Mouse (Mus musculus) left cerebral cortex, adult 11 months (tissue): Measurements from ENCODE around the gene Stub1.
"Not testable (repeated sequence)": the region's sequence is repeated elsewhere in the genome, so short reads cannot be mapped to it uniquely, and the experiment has no call there.

ENCODE experiments used
- DNase-seq: peaks from one replicate; pipeline ENCODE4 v3.0.0; 2022; ENCODE audit warnings: low spot score

The Stub1 gene

GRCm38 (mm10) chr17:25833291-25833663 is at the start of gene Stub1:
Gene Stub1 (minus strand): TSS chr17:25833404.
- peak; percentile 82 for DNase-seq

GRCm38 (mm10) chr17:25882306-25882705 is 49.1 kb upstream of the Stub1 start:
- DNase-seq, result no peak

- DNase-seq, result no peak
These were observed 48.5 kb upstream of the Stub1 start for GRCm38 (mm10) chr17:25881691-25882090.

- DNase-seq, result no peak
These were observed 47.9 kb upstream of the Stub1 start for GRCm38 (mm10) chr17:25880913-25881641.

GRCm38 (mm10) chr17:25880196-25880910 is 47.1 kb upstream of the Stub1 start, which contains the start of gene Wfikkn1:
Gene Wfikkn1 (minus strand): TSS chr17:25880858.
- no peak for DNase-seq

GRCm38 (mm10) chr17:25879750-25880149 is 46.5 kb upstream of the Stub1 start:
- DNase-seq, result no peak

GRCm38 (mm10) chr17:25879261-25879660 is 46.1 kb upstream of the Stub1 start:
- DNase-seq, result no peak

GRCm38 (mm10) chr17:25878611-25879180 is 45.5 kb upstream of the Stub1 start:
- no peak for DNase-seq

- no peak for DNase-seq
These were observed 44.8 kb upstream of the Stub1 start for GRCm38 (mm10) chr17:25877741-25878610.

GRCm38 (mm10) chr17:25877025-25877424 is 43.8 kb upstream of the Stub1 start:
- no peak for DNase-seq

GRCm38 (mm10) chr17:25876347-25876915 is 43.2 kb upstream of the Stub1 start:
- no peak for DNase-seq

- peak; percentile 85 for DNase-seq
These were observed 42.2 kb upstream of the Stub1 start for GRCm38 (mm10) chr17:25875171-25876136.

- DNase-seq, result peak; percentile 94
These were observed 41.5 kb upstream of the Stub1 start, which contains the start of gene Mettl26 for GRCm38 (mm10) chr17:25874721-25875170. Gene Mettl26 (plus strand): TSS chr17:25875074.

GRCm38 (mm10) chr17:25874148-25874720 is 41.0 kb upstream of the Stub1 start:
- DNase-seq, result no peak

- no peak for DNase-seq
These were observed 40.4 kb upstream of the Stub1 start for GRCm38 (mm10) chr17:25873405-25874147.

- no peak for DNase-seq
These were observed 39.5 kb upstream of the Stub1 start for GRCm38 (mm10) chr17:25872676-25873075.

GRCm38 (mm10) chr17:25871566-25871965 is 38.4 kb upstream of the Stub1 start:
- not testable (repeated sequence) for DNase-seq

GRCm38 (mm10) chr17:25869954-25870353 is 36.8 kb upstream of the Stub1 start:
- no peak for DNase-seq

- DNase-seq, result no peak
These were observed 36.3 kb upstream of the Stub1 start for GRCm38 (mm10) chr17:25869498-25869897.
